ENCODE assay signal across 18 mouse cellular contexts in the genomic region with DNA sequence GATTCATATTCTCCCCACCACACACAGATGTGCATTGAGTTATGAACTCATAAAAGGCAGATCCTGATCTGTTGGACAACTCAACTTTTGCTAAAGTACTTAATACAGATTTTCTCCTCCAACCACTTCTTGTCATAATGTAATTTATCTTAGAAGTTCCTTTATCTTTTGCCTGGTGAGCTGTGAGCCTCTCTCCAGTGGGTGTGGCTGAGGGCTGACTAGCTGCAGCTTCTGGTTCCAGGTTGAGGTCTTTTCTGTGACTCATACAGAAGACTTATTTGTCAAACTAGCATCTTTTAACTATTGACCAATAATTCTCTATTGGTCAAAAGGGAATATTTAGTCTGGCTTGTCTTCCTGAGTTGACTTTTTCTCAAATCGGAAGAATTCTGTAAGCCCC.
"Had no signal": no experiment of that assay in that cellular context is flagged by ENCODE, and none has a peak within 500 bp of the region (broad histone marks: within the 10 kb centered on the region; RNA-seq: fewer than 3 reads in every experiment).

No protein-coding gene starts in this region.

- H3K9me3 ChIP-seq: lung, embryonic 15.5 days; megakaryocyte, embryonic 14.5 days; neural tube, embryonic 12.5 days; stomach, embryonic 15.5 days had no signal

- H3K36me3 ChIP-seq: lung, embryonic 15.5 days; midbrain, embryonic 12.5 days; neural tube, embryonic 12.5 days; stomach, embryonic 15.5 days had no signal

- H3K9ac ChIP-seq: liver, postnatal 0 days; lung, embryonic 15.5 days; midbrain, embryonic 12.5 days; neural tube, embryonic 12.5 days; stomach, embryonic 15.5 days had no signal

- ATAC-seq: liver, postnatal 0 days; lung, postnatal 0 days; midbrain, embryonic 16.5 days had no signal

- H3K4me1 ChIP-seq: megakaryocyte, embryonic 14.5 days had no signal

- H3K4me3 ChIP-seq: lung, embryonic 15.5 days; megakaryocyte, embryonic 14.5 days; midbrain, embryonic 12.5 days; neural tube, embryonic 12.5 days; stomach, embryonic 15.5 days had no signal

- H3K27me3 ChIP-seq: lung, embryonic 15.5 days; megakaryocyte, embryonic 14.5 days; midbrain, embryonic 12.5 days; neural tube, embryonic 12.5 days; stomach, embryonic 15.5 days had no signal

- H3K27ac ChIP-seq: lung, embryonic 15.5 days; macrophage; midbrain, embryonic 12.5 days; neural tube, embryonic 12.5 days; stomach, embryonic 15.5 days; stomach, postnatal 0 days had no signal

- DNase-seq: liver, postnatal 0 days; lung, adult 2 months; lung, postnatal 14 days; lung, postnatal 36 days; midbrain, embryonic 14.5 days; right cerebral cortex, postnatal 14 days; thymus, adult 2 months; thymus, postnatal 25 days; thymus, postnatal 4 days had no signal

- H3K4me2 ChIP-seq: lung, embryonic 15.5 days; midbrain, embryonic 12.5 days; neural tube, embryonic 12.5 days; stomach, embryonic 15.5 days had no signal
